Mouse (Mus musculus) erythroblast, embryonic 14.5 days (primary cell): ENCODE results near the gene Cacna1s.

Experiments
- GATA1 ChIP-seq: IDR thresholded peaks from 2 replicates; pipeline ENCODE4 v1.6.1; 2012; ENCODE audit warnings: low read length, inconsistent platforms, mixed read lengths
- TAL1 ChIP-seq: IDR thresholded peaks from 3 replicates; pipeline ENCODE4 v1.6.1; 2012; ENCODE audit warnings: low read length, inconsistent platforms, mixed read lengths

GRCm38 (mm10) chr1:136076086-136076485 is 23.5 kb downstream of the Cacna1s start:
- no peak for TF ChIP-seq GATA1
- no peak for TF ChIP-seq TAL1
